Mouse (Mus musculus) spleen, adult 12 weeks (tissue): ENCODE measurements around the gene Sema4f.

ENCODE experiments used
- DNase-seq: peaks from one replicate; pipeline ENCODE4 v3.0.0; 2022; ENCODE audit warnings: low spot score

Sema4f gene

DNA sequence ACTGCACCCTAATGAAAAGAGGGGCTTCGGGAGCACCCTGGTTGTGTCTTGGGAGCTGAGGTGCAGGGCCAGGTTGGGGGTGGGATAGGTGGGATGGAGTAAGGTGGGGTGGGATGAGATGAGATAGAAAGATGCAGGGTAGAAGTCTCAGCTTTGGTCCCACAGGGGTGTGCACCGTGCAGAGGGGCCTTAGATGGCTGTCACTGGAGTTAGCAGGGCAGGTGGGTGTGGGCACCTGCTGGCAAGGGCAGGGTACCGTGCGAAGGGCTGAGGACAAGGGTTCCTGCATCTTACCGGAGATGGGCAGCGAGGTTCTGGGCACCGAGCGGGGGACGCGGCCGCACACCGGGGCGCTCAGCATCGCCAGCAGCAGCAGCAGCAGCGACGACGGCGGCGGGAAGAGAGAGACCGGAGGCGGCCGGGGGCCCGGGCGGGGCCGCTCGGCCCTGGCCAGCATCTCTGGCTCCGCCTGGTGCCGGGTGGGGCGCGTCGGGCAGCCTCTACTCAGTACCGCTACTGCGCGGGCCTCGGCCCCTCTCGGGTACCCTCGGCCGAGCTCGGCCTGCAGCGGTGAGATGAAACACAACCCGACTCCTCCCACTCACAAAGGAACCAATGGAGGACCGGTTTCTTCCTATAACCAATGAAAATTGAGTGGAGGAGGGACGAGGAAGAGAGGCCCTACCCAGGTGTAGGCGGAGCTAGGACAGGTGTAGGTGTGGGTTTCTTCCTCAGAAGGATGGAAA is at the start of gene Sema4f:
Sema4f (minus strand) TSS at position 603 of the 746 bp plus-strand sequence.
- DNase-seq, result no peak

DNA sequence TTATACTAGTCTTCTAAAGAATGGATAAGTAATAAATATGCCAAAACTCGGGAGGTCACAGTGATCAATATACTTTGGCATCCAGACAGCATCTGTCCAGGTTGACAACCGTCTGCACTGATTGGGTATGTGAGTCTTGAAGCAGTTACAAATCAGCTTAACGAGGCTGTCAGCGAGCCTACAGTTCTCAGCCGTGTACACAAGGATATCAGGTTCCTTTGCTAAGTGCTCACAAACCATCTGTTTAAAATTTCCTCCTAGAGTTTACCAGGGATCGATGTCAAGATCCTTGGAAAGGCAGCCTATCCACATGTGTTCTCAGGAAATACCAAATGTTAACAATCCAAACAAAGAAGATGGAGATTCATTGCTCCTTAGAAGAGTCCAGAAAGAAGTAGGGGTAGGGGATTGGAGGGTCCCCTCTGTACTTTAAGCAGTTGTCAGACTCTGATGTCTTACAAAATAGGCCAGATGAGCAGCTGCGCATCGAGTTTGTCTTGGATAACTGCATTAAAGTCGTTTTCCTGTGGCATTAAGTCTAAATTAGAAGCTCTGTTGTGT is 47.9 kb upstream of the Sema4f start:
- no peak for DNase-seq

DNA sequence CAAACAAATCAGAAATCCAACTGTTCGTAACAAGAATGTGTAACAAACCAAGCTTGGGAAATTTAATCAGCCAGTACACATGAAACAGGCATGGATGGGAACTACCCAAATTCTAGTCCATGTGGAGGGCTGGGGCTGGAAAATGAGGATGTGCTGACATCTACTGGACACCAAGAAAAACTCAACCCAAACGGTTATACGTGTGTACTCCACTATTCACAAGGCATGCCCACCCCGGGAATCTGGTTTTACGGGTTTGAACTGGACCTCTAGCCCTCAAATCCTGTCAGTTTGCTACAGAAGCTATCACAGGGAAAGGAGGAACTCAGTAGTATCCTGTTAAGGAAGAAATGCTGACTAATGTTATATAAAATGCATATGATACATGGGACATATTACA is 31.5 kb upstream of the Sema4f start:
- peak; percentile 4 for DNase-seq

DNA sequence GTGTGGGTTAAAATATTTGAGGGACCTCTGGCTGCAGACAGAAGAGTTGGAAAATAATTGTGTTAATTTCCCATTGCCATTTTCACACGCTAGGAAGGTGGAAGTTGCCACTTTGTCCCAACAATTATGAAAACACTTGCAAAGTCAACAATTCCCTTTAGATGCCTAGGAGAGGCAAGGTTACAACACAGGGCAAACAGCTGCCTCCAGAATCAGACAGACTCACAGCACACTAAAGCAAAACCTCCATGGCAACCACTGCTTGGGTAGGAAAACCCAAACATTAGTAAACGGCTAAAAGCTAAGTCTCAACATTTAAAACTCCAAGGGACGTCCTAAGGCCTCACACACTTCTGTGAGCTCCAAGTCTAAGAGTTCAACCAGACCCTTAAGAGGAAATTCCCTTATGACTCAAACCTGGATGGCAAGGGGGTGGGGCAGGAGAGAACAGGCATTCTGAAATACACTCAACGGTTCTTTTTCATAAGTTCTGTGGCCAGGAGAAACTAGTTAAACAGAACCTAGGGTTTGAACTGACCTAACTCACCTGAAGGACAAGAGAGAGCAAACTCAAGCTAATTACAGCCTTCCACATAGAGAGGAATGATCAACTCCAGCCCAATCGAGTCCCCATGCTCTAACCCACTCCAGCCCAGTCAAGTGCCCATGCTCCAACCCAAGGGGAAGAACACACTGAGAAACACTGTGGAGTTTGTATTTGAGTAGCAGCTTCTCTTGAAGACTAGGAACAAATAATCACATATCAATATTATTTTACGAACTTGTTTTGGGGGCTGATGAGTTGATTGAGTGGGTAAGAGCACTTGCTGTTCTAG is 29.9 kb upstream of the Sema4f start:
- DNase-seq, result no peak

DNA sequence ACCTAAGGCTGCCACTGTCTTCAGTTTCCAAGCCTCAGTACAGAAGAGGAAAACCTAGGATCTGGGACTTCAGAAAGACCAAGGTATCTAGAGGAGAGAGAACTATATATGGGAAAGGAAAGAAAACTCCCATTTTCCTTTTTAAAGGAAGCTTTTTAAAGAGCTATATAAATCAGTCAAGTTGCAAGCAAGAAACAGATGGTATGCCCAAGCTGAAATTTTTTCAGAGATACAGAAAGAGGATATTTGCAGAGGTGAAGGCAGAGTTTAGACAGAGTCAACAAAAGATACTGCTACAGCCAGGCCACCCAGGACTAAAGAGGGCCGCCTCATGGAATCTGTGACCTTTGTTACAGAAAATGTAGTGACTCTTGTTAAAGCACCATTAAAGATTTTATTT is 22.1 kb upstream of the Sema4f start:
- no peak for DNase-seq

DNA sequence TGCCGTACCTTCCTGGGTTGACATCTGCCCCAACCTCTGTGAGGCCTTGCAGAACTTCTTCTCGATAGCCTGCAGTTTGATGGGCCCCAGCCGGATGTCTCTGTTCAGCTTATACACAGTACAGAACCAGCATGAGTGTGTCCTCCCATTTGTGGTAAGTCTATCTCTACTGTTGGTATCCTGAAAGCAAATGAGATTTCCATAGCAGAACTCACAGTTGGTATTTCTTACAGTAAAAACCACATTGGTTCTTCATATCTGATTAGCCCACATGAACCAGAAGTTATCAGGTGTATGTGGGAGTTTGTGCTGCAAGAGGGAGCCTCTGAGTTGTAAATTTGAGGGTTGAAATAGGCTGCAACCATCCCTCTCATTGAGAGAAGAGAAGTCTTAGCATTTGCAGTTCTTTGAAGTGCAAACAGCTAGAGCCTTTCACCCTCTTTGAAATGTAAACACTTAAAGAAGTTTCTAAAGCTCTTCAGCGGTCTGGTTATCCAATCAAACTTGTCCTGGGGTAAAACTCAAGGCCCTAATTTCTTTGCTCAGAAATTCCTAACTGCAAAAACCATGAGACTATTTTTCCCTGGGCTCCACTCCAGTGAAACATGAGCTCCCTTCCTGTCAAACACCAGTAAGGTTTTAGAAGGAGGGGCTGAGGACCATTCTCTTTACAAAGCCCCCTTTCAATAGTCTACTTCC is 17.1 kb upstream of the Sema4f start:
- DNase-seq, result no peak

DNA sequence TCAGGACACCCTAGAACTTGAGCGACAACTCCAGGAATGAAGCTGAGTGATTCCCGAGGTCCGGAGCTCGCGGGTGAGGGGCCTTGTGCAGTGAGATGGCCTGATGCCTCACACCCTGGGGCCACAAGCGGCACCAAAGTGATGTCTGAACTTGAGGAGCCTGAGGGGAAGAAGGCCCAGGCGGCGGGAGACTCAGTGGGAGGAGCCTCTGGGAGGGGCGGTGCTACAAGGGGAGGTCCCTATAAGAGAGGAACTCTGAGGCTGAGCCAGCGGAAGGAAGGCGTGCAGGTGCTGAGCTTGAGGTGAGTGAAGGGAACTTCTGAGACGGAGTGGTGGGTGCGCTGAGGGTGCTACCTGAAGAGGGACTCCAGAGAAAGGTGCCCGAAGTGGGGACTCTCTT is 7.1 kb upstream of the Sema4f start, which contains the start of gene M1ap:
M1ap (plus strand) TSS at position 252 of the 400 bp plus-strand sequence.
- no peak for DNase-seq

DNA sequence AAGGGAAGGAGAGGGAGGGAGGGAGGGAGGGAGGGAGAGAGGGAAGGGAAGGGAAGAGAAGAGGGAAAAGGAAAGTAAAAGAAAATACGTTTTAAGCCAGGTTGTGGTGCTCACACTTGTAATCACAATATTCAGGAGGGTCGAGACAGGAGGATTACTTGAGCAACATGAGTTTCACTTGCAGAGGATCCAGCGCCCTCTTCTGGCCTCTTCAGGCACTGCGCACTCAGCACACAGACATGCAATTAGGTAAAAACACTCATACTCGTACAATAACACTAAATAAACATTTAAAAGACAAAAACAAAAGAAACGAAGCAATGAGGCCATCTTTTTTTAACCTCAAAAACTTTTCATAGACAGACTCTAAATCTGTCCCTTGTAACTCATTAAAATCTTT is 6.2 kb upstream of the Sema4f start:
- no peak for DNase-seq

DNA sequence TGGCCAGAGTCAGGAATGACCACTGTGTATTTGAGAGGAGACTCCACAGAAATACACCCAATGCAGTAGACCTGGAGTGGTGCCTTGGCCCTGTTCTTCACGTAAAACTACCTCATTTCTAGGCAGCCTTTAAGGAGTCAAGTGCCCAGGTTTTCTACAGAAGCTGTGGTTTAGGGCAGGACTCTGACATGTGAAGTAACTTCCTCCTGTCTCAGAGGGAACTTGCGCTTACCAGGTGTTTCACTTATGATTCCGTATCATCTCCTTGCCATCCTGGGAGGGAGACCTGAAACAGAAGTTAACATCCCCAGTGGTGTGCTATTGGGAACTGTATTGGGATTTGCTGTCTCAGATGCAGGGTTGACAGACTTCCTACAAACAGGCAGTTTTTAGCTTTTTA is 1.2 kb upstream of the Sema4f start:
- DNase-seq, result no peak

DNA sequence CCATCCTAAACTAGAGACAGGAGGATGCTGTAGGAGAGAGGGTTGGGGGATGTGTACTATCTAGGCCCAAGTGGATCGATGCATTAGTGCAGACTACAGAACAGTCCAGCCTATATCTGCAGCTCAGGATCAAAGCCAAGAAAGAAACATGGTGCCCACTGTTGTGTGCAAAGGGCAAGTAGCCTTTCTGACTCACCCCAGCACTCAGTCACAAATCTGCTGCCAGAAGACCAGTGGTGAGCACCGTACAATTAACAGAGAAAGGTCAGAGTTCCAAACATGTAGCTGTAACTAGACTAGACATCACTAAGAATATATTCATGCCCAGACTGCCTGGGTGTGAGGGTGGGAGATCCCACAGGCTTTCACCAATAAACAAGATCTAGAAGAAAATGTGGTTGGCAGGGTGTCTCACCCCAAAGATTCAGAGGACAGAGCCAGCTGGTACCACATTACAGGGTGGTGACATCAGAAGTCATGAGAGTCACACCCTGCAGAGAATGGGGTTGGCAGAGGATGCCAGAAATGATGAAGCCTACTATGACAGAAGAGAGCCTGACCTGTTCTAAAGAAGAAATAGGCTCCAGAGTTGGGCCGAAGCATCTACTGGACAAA is 4.8 kb downstream of the Sema4f start:
- no peak for DNase-seq

DNA sequence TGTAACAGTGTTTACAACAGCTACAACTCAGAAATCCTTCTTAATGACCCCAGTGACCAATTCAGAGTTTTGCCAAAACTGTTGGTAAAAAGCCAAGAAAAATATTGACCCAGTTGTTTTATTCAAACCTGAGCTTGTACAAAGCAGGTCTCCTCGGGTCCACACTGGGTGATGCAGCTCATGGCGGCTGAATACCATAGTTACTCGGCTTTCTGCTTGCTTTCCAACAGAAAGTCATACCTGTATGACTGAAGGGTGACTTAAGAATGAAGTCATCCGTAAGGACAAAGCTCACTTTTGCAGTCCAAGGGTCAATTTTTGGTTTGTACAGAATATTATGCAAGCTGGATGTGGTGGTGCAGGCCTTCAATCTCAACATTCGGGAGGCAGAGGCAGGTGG is 12.0 kb downstream of the Sema4f start:
- DNase-seq, result no peak

DNA sequence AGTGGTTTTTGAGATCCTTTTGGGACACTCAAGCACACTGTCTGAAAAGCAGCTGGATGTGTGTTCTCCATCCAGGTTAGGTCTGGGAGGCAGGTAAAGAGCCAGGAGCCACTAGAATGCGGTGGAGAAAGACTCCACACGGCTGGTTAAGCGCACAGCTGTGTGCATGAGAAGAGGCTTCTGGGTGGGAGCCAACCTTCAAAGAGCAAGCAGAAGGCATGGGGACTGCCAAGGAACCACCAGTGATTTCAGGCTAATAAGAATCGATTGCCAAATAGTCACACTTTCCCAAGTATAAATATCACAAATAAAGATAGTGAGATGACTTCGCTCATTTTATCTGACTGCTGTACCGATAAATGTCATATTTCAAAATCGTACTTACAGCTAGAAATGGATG is 13.0 kb downstream of the Sema4f start:
- no peak for DNase-seq

DNA sequence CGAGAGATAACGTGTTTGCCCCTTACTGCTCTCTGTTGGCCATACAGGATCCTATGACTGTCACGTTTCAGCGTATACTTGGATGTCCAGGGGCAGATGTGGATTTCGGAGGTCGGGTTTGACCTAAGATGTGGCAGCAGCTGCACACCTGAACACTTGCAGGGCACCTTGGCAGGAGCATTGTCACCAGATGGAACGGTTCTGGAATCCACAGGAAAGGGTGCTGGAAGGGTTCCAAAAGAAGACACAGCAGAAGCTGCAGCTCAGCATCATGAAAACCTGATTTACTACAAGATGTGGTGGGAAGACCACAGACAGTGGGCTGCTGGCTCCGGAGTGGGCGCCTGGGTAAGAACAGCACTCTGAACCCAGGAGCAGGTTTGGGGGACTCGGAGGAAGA is 13.5 kb downstream of the Sema4f start:
- DNase-seq, result no peak

DNA sequence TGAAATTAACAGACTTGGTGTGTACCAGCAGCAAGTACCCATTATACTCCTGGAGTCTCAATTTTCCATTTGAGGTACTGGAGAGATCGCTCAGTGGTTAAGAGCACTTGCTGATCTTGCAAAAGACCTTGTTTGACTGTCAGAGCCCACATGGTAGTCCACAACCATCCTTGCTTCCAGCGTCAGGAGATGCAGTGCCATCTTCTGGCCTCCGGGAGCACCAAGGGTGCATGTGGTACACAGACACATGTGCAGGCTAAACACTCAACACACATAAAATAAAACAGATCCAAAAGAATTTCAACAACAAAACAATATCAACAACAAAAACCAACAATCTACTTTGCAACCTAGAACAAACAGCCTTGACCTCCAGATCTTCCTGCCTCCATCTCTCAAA is 14.6 kb downstream of the Sema4f start:
- no peak for DNase-seq

DNA sequence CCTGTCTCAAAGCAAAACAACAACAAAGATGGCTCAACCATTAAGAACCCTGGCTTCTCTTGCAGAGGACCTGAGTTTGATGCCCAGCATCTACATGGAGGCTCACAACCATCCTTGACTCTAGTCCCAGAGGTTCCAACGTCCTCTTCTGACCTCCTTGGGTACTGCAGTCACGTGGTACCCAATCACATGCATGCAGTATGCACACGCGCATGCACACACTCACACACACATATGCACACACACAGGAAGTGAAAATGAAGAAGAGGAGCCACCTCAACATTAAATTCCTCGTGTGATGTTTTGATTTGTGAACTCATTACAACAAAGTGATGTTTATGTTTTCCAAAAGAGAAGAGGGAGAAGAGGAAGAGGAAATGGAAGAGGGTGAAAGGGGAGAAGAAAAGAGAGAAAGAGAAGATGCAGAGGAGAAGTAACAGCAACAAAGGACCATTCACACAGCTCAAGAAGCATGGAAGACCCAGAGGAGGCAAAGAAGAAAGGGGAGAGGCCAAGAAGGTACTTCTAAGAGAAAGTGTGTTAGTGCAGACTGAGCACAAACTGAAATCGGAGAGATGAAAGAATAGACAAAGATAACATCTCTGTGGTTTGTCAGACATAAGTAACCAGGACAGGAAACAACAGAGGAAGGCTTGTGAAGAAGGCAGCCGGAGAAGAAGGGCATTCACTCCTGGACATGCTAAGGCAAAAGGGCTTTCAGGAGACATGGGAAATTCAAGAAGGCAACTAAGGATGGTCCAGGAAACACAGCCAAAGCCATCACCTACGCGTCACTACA is 17.9 kb downstream of the Sema4f start:
- DNase-seq, result no peak

DNA sequence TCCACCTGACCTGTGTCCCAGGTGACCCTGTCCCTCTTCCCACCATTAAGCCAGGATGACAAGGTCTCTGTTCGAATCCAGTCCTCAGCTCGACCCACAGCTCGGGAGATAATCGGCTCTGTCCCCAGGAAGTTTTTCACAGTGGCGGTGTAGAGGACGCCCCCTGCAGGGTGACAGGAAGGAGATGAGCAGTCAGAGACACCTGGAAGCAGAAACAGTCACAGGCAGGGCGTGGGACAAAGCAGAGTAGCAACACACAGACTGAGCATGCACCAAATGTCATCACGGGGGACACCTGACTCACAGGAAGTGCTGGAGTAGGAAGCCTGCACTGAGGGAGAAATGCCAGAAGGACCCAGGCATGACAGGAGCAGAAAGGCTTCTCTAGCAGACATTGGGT is 20.0 kb downstream of the Sema4f start:
- DNase-seq, result no peak

DNA sequence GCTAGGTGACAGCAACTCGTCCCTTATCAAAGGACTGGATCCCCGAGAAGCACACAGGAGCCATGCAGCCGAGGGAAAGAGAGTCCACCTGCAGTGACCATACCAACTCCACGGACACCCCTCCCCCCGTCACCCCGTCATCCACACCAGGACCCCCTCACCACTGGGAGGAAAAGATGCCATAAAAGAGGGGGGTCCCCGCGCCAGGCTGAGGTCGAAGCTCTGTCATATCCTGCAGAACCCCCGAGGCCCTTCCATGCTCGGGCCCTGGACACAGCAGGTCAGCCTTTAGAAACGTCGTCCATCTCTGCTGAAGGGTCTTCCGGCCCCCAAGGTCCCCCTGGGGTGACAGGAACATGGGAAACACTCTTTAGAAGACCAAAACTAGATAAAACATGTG is 21.2 kb downstream of the Sema4f start:
- no peak for DNase-seq

DNA sequence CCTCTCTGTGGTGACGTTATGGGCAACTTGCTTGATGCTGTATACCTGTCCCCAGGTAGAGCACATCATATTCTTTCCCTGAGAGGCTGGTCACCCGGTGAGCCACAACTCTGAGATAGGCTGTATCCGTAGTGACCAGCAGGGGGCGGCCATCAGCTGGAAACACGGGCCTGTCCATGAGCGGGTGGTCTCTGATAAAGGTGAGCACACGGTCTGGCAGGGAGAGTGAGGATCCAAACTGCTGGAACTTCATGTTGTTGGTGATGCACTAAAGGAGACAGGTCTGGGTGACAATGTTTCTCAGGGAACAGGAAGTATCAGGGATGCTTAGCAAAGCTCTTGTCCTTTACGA is 21.8 kb downstream of the Sema4f start:
- DNase-seq, result peak; percentile 8

DNA sequence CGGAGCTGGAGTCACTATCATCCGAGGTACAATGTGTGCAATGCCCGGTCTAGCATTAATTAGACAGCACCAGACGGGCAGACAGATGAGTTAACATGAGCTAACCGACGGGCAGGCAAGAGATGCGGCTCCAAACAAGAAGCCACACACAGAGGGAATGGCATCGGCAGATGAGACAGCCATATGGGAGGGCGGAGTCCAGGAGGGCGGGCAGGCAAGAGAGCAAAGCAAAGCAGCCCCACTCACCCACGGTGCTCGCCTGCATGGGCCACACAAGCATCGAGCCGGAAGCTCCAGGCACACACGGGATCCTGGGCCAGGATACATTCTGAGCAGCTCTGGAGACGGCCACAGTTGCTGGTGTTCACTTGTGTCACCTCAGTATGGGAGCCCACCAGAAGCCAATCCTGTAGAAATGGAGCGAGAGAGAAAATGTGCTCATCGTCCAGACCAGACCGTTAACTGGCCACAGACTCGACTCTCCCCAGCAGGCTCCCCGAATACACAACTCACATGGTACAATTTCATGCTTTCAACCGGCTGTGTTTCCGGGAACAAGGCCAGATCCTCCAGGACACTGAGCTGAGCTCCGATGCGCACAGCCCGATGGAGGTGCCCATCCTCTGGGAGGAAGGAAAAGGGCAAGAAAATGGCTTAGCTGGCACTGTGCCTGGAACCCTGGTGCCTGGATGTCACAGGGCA is 22.3 kb downstream of the Sema4f start:
- DNase-seq, result no peak

DNA sequence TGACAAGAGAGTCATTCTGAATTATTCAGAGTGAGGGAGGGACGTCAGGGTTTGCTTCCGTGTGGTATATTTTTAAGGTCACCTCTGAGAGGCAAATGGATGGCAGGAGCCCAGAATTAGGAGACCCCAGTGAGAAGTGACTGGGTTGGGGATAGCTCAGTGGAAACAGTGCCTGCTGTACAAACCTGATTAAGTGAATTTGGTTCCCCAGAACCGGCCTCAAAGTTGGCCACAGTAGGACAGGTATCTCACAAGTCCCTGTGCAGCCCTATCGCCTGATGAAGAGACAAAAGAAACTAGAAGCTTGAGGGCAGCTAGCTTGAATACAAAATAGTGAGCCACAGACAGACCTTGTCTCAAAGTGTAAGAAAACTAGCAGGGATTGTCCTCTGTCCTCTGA is 23.1 kb downstream of the Sema4f start:
- no peak for DNase-seq

DNA sequence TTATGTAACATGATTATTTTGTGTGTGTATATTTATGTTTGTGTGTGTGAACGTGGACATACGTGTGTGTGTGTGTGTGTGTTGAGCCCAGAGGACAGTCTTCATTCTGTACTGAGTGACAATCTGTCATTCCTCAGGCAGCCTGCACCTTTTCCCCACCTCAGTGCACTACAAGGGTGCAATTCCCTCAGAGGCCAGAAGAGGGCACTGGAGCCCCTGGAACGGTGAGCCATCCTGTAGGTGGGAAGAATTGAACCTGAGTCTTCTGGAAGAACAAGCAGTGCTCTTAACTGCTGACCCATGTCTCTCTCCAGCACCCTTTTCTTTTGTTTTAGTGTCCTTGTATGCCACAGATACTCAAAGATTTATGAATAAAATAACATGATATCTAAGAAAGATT is 23.7 kb downstream of the Sema4f start:
- peak; percentile 59 for DNase-seq
